Mouse (Mus musculus) frontal cortex, postnatal 10 days (tissue): ENCODE measurements around the gene Pde2a.

Source experiments
- DNase-seq, 2 experiments: peaks; one replicate each; pipeline ENCODE4 v3.0.0; 2022; ENCODE audit warnings: low spot score in 2 of 2, mixed read lengths in 1 of 2

Pde2a gene

GRCm38 (mm10) chr7:101403831-101404230 lies 17.7 kb upstream of the Pde2a start:
- no peak for DNase-seq

- no peak for DNase-seq
These were observed 11.1 kb upstream of the Pde2a start, which contains the start of gene Gm45837 for GRCm38 (mm10) chr7:101410267-101410936. TSS of gene Gm45837 (plus strand) at chr7:101410886.

DNA sequence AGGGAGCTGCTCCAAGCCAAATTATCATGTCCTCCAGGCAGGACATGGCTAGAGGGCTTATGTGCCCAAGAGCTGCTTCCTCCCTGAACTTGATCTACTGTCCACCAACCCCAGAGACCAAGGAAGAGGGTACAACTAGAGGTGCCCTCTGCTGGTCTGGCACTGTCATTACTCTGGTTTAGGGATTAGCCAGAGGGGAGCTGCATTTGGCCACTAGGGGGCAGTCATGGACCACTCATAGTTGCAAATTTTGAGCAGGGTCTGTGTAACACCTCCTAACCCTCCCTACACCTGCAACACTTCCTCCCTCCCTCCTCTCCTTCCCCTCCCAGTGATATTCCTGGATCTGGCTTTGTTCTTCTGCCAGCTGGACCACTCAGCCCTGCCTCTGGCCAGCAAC lies 8.7 kb upstream of the Pde2a start:
- peak; percentile 67 to 83 for DNase-seq

- DNase-seq, result no peak
These were observed 7.3 kb upstream of the Pde2a start for GRCm38 (mm10) chr7:101414209-101414608.

- DNase-seq, result no peak
These were observed 6.6 kb upstream of the Pde2a start for GRCm38 (mm10) chr7:101414661-101415511.

GRCm38 (mm10) chr7:101415512-101416100 lies 5.9 kb upstream of the Pde2a start:
- DNase-seq, result peak; percentile 50 to 68

DNA sequence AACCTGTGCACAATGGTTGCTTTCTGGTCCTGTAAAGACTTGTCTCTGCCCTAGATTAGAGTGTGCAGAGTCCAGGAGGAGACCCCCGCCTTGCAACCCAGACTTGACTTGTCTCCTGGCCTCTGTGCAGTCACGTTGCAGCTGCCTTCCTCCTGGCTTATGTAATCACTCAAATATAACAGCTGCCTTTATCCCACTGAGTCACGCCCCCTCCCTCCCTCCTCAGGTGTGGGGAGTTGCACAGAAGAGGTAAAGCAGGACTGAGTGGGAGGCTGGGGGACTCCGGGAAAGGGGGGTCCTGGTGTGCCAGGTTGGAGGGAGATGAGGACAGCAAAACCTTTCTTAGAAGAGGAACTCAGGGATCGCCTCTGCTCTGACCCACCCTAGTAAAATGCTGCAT lies 5.1 kb upstream of the Pde2a start:
- DNase-seq, result no peak

- DNase-seq, result no peak
These were observed 2.3 kb upstream of the Pde2a start for GRCm38 (mm10) chr7:101419013-101419770.

DNA sequence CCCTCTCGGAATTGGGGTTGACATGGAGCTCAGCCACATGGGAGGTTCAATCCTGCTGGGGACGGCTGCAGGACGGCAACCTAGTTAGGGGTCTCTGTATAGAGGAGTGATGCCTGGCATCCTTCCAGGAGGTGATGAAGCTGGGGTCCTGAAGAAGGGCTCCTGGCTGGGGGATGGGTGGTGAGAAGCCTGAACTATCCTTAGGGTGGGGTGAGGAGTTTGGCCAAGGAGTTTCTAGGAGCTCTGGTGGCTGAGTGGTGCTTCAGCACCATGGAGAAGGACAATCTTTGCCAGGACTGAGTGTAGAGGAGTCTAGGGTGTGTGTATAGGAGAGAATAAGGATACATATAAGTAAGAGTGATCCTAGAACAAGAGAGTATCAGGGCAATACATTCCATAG lies 578 bp downstream of the Pde2a start:
- DNase-seq, result peak in 1 of 2 experiments; percentile 42

- no peak for DNase-seq
These were observed 1.2 kb downstream of the Pde2a start for GRCm38 (mm10) chr7:101422646-101423045.

GRCm38 (mm10) chr7:101423970-101424369 lies 2.5 kb downstream of the Pde2a start:
- no peak for DNase-seq

- no peak for DNase-seq
These were observed 5.2 kb downstream of the Pde2a start for GRCm38 (mm10) chr7:101426692-101427091.

DNA sequence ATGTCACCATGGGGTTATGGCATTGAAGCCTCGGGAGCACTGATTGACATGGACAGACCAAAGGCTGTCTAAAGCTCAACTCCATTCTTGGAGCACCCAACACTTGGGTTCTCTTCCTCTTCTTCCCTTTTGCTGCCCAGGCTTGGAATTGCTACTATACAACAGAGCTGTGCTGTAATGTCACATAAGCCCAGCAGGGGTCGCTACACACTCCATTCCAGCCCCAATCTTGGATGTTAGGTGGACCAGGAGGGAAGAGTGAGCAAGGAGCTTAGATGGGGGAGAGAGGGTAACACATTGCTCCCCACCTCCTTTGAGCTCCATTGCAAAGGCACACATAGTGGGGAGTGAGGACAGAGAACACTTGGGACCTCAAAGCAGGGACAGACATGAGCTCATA lies 6.2 kb downstream of the Pde2a start:
- DNase-seq, result peak in 1 of 2 experiments; percentile 48

DNA sequence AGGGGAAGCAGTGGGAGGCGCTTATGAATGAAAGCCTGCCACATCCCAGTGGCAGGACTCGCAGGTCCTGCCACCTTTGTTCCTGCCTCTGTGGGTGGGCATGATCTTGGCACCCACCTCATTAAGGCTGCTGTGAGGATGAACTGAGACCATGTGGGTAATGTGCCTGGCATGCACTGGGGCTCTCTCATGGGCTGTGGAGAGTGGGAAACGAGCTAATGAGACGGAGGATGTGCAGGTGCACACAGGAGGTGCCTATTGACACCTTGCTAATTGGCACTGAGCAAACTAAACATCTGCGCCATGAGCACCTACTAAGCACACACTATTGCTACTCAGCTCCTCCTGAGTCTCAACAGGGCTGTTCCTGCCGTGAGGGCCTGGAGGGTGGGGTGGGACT lies 13.5 kb downstream of the Pde2a start:
- no peak for DNase-seq

- DNase-seq, result no peak
These were observed 16.4 kb downstream of the Pde2a start for GRCm38 (mm10) chr7:101437876-101438275.

GRCm38 (mm10) chr7:101443093-101443492 lies 21.6 kb downstream of the Pde2a start:
- no peak for DNase-seq

DNA sequence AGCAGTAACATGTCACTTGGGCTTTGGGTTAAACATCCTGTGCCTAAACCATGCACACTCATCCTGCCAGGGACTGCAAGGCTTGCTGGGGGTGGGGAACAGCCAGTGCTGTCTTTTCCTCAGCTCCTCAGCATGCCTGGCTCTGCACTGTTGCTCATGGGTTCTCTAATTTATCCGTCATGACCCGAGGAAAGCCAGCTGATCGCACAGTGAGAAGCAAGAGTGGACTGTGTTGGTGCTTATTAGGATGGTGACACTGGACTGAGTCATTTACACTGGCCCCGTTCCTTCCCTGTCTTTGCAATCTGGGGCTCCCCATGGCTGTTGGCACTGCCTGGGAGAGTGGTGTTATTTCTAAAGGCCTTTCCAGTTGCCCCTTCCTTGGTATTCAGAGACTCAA lies 22.7 kb downstream of the Pde2a start:
- DNase-seq, result no peak

GRCm38 (mm10) chr7:101449855-101450254 lies 28.4 kb downstream of the Pde2a start:
- no peak for DNase-seq

GRCm38 (mm10) chr7:101450422-101451401 lies 29.2 kb downstream of the Pde2a start:
- peak in 1 of 2 experiments; percentile 88 for DNase-seq

DNA sequence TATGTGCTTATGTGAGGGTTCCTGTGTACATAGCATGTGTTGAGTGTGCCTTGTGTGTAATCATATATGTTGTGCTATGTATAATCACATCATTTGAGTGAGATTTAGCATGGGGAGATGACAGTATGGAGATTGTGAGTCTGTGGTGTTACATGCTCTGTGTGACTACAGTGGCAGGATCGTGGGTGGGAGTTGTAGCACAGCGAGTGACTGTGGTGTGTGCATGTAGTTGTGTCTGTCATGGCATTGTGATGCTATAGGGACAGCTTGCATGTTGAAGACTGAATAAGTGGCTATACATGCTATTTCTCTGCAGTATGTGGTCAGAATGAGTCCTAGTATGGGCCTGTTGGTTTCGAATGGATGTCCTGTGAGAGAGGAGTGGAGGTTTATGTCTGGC lies 31.2 kb downstream of the Pde2a start:
- no peak for DNase-seq

GRCm38 (mm10) chr7:101453296-101453695 lies 31.8 kb downstream of the Pde2a start:
- no peak for DNase-seq
